Mouse (Mus musculus): ENCODE results near the gene Tns3. TPM values are rescaled to one million over a fixed set of nuclear protein-coding genes. Genes with fewer than 3 reads are reported as not detected.

Gene Tns3
- polyA plus RNA-seq, 1 experiment: 57.4 TPM

GRCm38 (mm10) chr11:8530506-8530905, 133.8 kb downstream of the Tns3 start:
- Histone ChIP-seq H3K79me2 (ENCODE audit: control insufficient read depth, insufficient read depth) (peaks cover 6% of the 10 kb centered on the region), H3K27me3 (ENCODE audit: control insufficient read depth, insufficient read depth, insufficient read length) (no peaks in the 10 kb centered on the region), H3ac (ENCODE audit: control insufficient read depth, insufficient read length, low read depth) (no peak overlapping the region), H3K4me3 (ENCODE audit: insufficient read depth, poor library complexity, severe bottlenecking) (no peak overlapping the region), H3K79me3 (ENCODE audit: low read depth) (peaks cover 1% of the 10 kb centered on the region), H3K36me3 (ENCODE audit: control insufficient read depth, insufficient read depth) (peaks cover 40% of the 10 kb centered on the region)
- TF ChIP-seq MAX (IDR thresholded peaks at IDR 0.05) (no peak), CEBPB (IDR thresholded peaks at IDR 0.05; ENCODE audit: low read depth) (no peak), MYOD1 (IDR thresholded peaks at IDR 0.05; ENCODE audit: control insufficient read depth, insufficient read length, low read depth) (no peak)

- H3ac ChIP-seq (ENCODE audit: control insufficient read depth, insufficient read length, low read depth): no peak overlapping the region
- no peaks in the 10 kb centered on the region for H3K27me3 ChIP-seq (ENCODE audit: control insufficient read depth, insufficient read depth, insufficient read length)
- TF ChIP-seq MYOG (IDR thresholded peaks at IDR 0.05; ENCODE audit: control insufficient read depth, extremely low read depth, insufficient read length) (no peak), MYOD1 (IDR thresholded peaks at IDR 0.05; ENCODE audit: control insufficient read depth, insufficient read length, low read depth) (peak; percentile 49)
- H3K79me2 ChIP-seq (ENCODE audit: control insufficient read depth, insufficient read depth): peaks cover 6% of the 10 kb centered on the region
- H3K4me3 ChIP-seq (ENCODE audit: insufficient read depth, poor library complexity, severe bottlenecking): no peak overlapping the region
- H3K79me3 ChIP-seq (ENCODE audit: low read depth): peaks cover 1% of the 10 kb centered on the region
- peaks cover 45% of the 10 kb centered on the region for H3K36me3 ChIP-seq (ENCODE audit: control insufficient read depth, insufficient read depth)
Observed at GRCm38 (mm10) chr11:8530036-8530435, 134.3 kb downstream of the Tns3 start.

GRCm38 (mm10) chr11:8525463-8526145, 138.7 kb downstream of the Tns3 start:
- H3K79me2 ChIP-seq (ENCODE audit: control insufficient read depth, insufficient read depth): peaks cover 6% of the 10 kb centered on the region
- no peak overlapping the region for H3K4me3 ChIP-seq (ENCODE audit: insufficient read depth, poor library complexity, severe bottlenecking)
- TF ChIP-seq MAX (IDR thresholded peaks at IDR 0.05): no peak
- no peak for TF ChIP-seq USF1 (IDR thresholded peaks at IDR 0.05; ENCODE audit: low read depth)
- H3ac ChIP-seq (ENCODE audit: control insufficient read depth, insufficient read length, low read depth): no peak overlapping the region
- peaks cover 3% of the 10 kb centered on the region for H3K79me3 ChIP-seq (ENCODE audit: low read depth)
- H3K27me3 ChIP-seq (ENCODE audit: control insufficient read depth, insufficient read depth, insufficient read length): no peaks in the 10 kb centered on the region
- H3K36me3 ChIP-seq (ENCODE audit: control insufficient read depth, insufficient read depth): peaks cover 59% of the 10 kb centered on the region

GRCm38 (mm10) chr11:8523344-8524126, 140.8 kb downstream of the Tns3 start:
- Histone ChIP-seq H3K79me2 (ENCODE audit: control insufficient read depth, insufficient read depth) (peaks cover 6% of the 10 kb centered on the region), H3K4me3 (ENCODE audit: insufficient read depth, poor library complexity, severe bottlenecking) (no peak overlapping the region), H3K79me3 (ENCODE audit: low read depth) (peaks cover 3% of the 10 kb centered on the region), H3K27me3 (ENCODE audit: control insufficient read depth, insufficient read depth, insufficient read length) (no peaks in the 10 kb centered on the region), H3K36me3 (ENCODE audit: control insufficient read depth, insufficient read depth) (peaks cover 65% of the 10 kb centered on the region), H3ac (ENCODE audit: control insufficient read depth, insufficient read length, low read depth) (no peak overlapping the region)
- no peak for TF ChIP-seq USF1 (IDR thresholded peaks at IDR 0.05; ENCODE audit: low read depth)
- peak; percentile 48 for TF ChIP-seq CTCF (IDR thresholded peaks at IDR 0.05; ENCODE audit: control insufficient read depth, insufficient read depth, insufficient read length)

- no peak overlapping the region for H3K4me3 ChIP-seq (ENCODE audit: insufficient read depth, poor library complexity, severe bottlenecking)
- H3K79me3 ChIP-seq (ENCODE audit: low read depth): no peaks in the 10 kb centered on the region
- no peak overlapping the region for H3ac ChIP-seq (ENCODE audit: control insufficient read depth, insufficient read length, low read depth)
- H3K27me3 ChIP-seq (ENCODE audit: control insufficient read depth, insufficient read depth, insufficient read length): no peaks in the 10 kb centered on the region
- TF ChIP-seq USF1 (IDR thresholded peaks at IDR 0.05; ENCODE audit: low read depth) (no peak), MYOG (IDR thresholded peaks at IDR 0.05; ENCODE audit: control insufficient read depth, extremely low read depth, insufficient read length) (no peak), FOSL1 (IDR thresholded peaks at IDR 0.05; ENCODE audit: insufficient read depth, low read length, poor library complexity, severe bottlenecking) (no peak), MYOD1 (IDR thresholded peaks at IDR 0.05; ENCODE audit: control insufficient read depth, insufficient read length, low read depth) (no peak), CTCF (IDR thresholded peaks at IDR 0.05; ENCODE audit: control insufficient read depth, insufficient read depth, insufficient read length) (no peak), MAX (IDR thresholded peaks at IDR 0.05) (no peak), CEBPB (IDR thresholded peaks at IDR 0.05; ENCODE audit: low read depth) (no peak)
- no peaks in the 10 kb centered on the region for H3K79me2 ChIP-seq (ENCODE audit: control insufficient read depth, insufficient read depth)
- H3K36me3 ChIP-seq (ENCODE audit: control insufficient read depth, insufficient read depth): peaks cover 41% of the 10 kb centered on the region
Observed at GRCm38 (mm10) chr11:8513359-8514253, 150.7 kb downstream of the Tns3 start.

GRCm38 (mm10) chr11:8510294-8510693, 154.0 kb downstream of the Tns3 start:
- Histone ChIP-seq H3ac (ENCODE audit: control insufficient read depth, insufficient read length, low read depth) (no peak overlapping the region), H3K79me2 (ENCODE audit: control insufficient read depth, insufficient read depth) (no peaks in the 10 kb centered on the region), H3K27me3 (ENCODE audit: control insufficient read depth, insufficient read depth, insufficient read length) (no peaks in the 10 kb centered on the region), H3K36me3 (ENCODE audit: control insufficient read depth, insufficient read depth) (peaks cover 35% of the 10 kb centered on the region), H3K79me3 (ENCODE audit: low read depth) (no peaks in the 10 kb centered on the region), H3K4me3 (ENCODE audit: insufficient read depth, poor library complexity, severe bottlenecking) (no peak overlapping the region)
- TF ChIP-seq FOSL1 (IDR thresholded peaks at IDR 0.05; ENCODE audit: insufficient read depth, low read length, poor library complexity, severe bottlenecking): no peak
- TF ChIP-seq CEBPB (IDR thresholded peaks at IDR 0.05; ENCODE audit: low read depth): no peak
- TF ChIP-seq MAX (IDR thresholded peaks at IDR 0.05): no peak
- TF ChIP-seq USF1 (IDR thresholded peaks at IDR 0.05; ENCODE audit: low read depth): no peak
- TF ChIP-seq MYOG (IDR thresholded peaks at IDR 0.05; ENCODE audit: control insufficient read depth, extremely low read depth, insufficient read length): no peak
- TF ChIP-seq CTCF (IDR thresholded peaks at IDR 0.05; ENCODE audit: control insufficient read depth, insufficient read depth, insufficient read length): no peak
- TF ChIP-seq MYOD1 (IDR thresholded peaks at IDR 0.05; ENCODE audit: control insufficient read depth, insufficient read length, low read depth): no peak

All from C2C12 (cell line).